Mouse (Mus musculus) pancreas, adult 10 weeks (tissue): ENCODE data around the gene Tango2. TPM values are rescaled to one million over a fixed set of nuclear protein-coding genes. Genes with fewer than 3 reads are reported as not detected.

Experiments
- polyA plus RNA-seq: library from polyadenylated mRNA; stranded (reverse); fragments of 350-450 nt; fragmentation: Illumina TruSeq; extraction: RNeasy Lipid Tissue Mini Kit (QIAGEN cat#74804); gene quantifications from one replicate; pipeline ENCODE4 v1.2.3, GENCODE M21; 2015; ENCODE audit warnings: low read depth, low replicate concordance; ENCODE audit not compliant: insufficient read depth

The Tango2 gene
- polyA plus RNA-seq = 13.1 TPM

GRCm38 (mm10) chr16:18347931-18348600, at the start of gene Tango2, which contains the start of gene Arvcf:
Gene Tango2 (minus strand): TSS chr16:18348103.
Gene Arvcf (plus strand): TSS chr16:18348182.

GRCm38 (mm10) chr16:18289067-18289588, 58.8 kb downstream of the Tango2 start, which contains the start of gene Dgcr8:
Gene Dgcr8 (minus strand): TSS chr16:18289246.

GRCm38 (mm10) chr16:18258221-18258620, 89.7 kb downstream of the Tango2 start, which contains the start of gene Gm49776:
Gene Gm49776 (minus strand): TSS chr16:18258321.

Other genes with a start within 250 kb of the Tango2 start
- 0.85 TPM for gene Rtn4r, start 220.5 kb downstream of the Tango2 start, polyA plus RNA-seq
- gene Ccdc188, start 130.2 kb downstream of the Tango2 start, polyA plus RNA-seq = not detected
- gene Zdhhc8, start 113.0 kb downstream of the Tango2 start, polyA plus RNA-seq = 5.1 TPM
- gene Trmt2a, start 99.4 kb downstream of the Tango2 start, polyA plus RNA-seq = 31.2 TPM
- 17.3 TPM for gene Ranbp1, start 99.4 kb downstream of the Tango2 start, polyA plus RNA-seq
- gene Gm49776, start 89.8 kb downstream of the Tango2 start, polyA plus RNA-seq = not detected
- 5.9 TPM for gene Dgcr8, start 58.9 kb downstream of the Tango2 start, polyA plus RNA-seq
- gene Arvcf, start 79 bp upstream of the Tango2 start, polyA plus RNA-seq = 10.9 TPM
- 7.0 TPM for gene Txnrd2, start 78.3 kb upstream of the Tango2 start, polyA plus RNA-seq
- 18.8 TPM for gene Comt, start 78.7 kb upstream of the Tango2 start, polyA plus RNA-seq
- gene Gnb1l, start 150.6 kb upstream of the Tango2 start, polyA plus RNA-seq = 0.89 TPM
- 1.1 TPM for gene Rtl10, start 150.8 kb upstream of the Tango2 start, polyA plus RNA-seq
- gene Tbx1, start 242.6 kb upstream of the Tango2 start, polyA plus RNA-seq = 0.46 TPM